Mouse (Mus musculus) liver, embryonic 16.5 days (tissue): ENCODE data around the gene Nepro. TPM values are rescaled to one million over a fixed set of nuclear protein-coding genes. Genes with fewer than 3 reads are reported as not detected.

Experiments used
- ATAC-seq: fragments of 200-750 bp; cut with Nextera tagmentation; 2 replicates; pipeline ENCODE4 v1.8.0; 2017; ENCODE audit warnings: low read depth, mild to moderate bottlenecking, moderate number of reproducible peaks, moderate library complexity
- H3K27ac ChIP-seq: fragments of 300-500 bp; sonication (generic); 2 replicates; pipeline ENCODE4 v1.5.1; 2014; ENCODE audit warnings: mild to moderate bottlenecking, low read length
- H3K27me3 ChIP-seq: fragments of 300-500 bp; sonication (generic); 2 replicates; pipeline ENCODE4 v1.6.1; 2014; ENCODE audit warnings: low read depth, low read length, mixed read lengths; ENCODE audit not compliant: control insufficient read depth, insufficient read depth
- H3K36me3 ChIP-seq: fragments of 300-500 bp; sonication (generic); 2 replicates; pipeline ENCODE4 v1.6.1; 2014; ENCODE audit warnings: mild to moderate bottlenecking; ENCODE audit not compliant: control insufficient read depth, insufficient read depth
- H3K4me1 ChIP-seq: fragments of 300-500 bp; sonication (generic); 2 replicates; pipeline ENCODE4 v1.6.1; 2014; ENCODE audit warnings: low read depth, low read length, mixed read lengths; ENCODE audit not compliant: control insufficient read depth
- H3K4me2 ChIP-seq: fragments of 300-500 bp; sonication (generic); 2 replicates; pipeline ENCODE4 v1.6.1; 2014; ENCODE audit warnings: low read depth, low read length, mixed read lengths
- H3K4me3 ChIP-seq: fragments of 300-500 bp; sonication (generic); 2 replicates; pipeline ENCODE4 v1.5.1; 2014; ENCODE audit warnings: low read depth, mild to moderate bottlenecking, low read length
- H3K9ac ChIP-seq: fragments of 300-500 bp; sonication (generic); 2 replicates; pipeline ENCODE4 v1.6.1; 2014; ENCODE audit warnings: low read depth, low read length
- H3K9me3 ChIP-seq: fragments of 300-500 bp; sonication (generic); replicated peaks from 2 replicates; pipeline ENCODE4 v1.6.1; 2016; ENCODE audit warnings: low read length; ENCODE audit not compliant: control insufficient read depth
- WGBS: fragments of 180-500 bp; shearing (Covaris S2); extraction: QIAGEN DNeasy Blood & Tissue Kit; methylation state at CpG from one replicate; pipeline ENCODE4 v1.1.7; 2014; ENCODE audit not compliant: insufficient replicate concordance; 5-methylcytosine and 5-hydroxymethylcytosine counted together
- polyA plus RNA-seq: library from polyadenylated mRNA; unstranded; fragments of >200 nt; fragmentation: Nextera tagmentation; extraction: Ambion mirVana; gene quantifications from 2 replicates; pipeline ENCODE4 v1.2.1, GENCODE M21; 2015

The Nepro gene
- polyA plus RNA-seq, 1 experiment from 2014 or later = 2.5 TPM

GRCm38 (mm10) chr16:44687719-44688420, 36.2 kb upstream of the Nepro start:
- H3K9ac ChIP-seq = no peak overlapping the region
- H3K9me3 ChIP-seq = no peaks in the 10 kb centered on the region
- no peak overlapping the region for H3K27ac ChIP-seq
- no peak for ATAC-seq
- H3K4me3 ChIP-seq = no peak overlapping the region
- WGBS = 4% methylated on average over 17 of the region's 18 CpGs
- no peaks in the 10 kb centered on the region for H3K36me3 ChIP-seq
- no peak overlapping the region for H3K4me2 ChIP-seq
- H3K27me3 ChIP-seq = peaks cover 4% of the 10 kb centered on the region; the same call in 1 of the 2 replicates
- H3K4me1 ChIP-seq = no peaks in the 10 kb centered on the region

DNA sequence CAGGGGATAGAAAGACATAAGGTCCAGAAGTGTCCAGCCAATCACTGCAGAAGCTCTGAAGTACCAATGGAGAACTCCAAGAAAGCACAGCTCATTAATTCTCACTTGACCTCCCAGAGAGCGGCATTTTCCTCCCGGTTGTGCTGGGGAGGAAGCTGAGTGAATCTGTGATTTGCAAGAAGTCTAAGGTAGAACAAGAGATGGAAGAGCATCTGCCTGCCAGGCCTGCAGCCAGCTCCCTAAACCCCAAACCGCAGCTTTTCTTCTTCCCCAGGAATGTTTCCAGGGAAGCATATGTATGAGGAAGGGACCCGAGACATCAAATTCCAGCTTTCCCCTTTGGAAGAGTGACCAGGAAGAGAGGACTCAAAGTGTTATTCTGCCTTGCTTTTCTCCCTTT, 35.6 kb upstream of the Nepro start:
- Histone ChIP-seq H3K27ac (no peak overlapping the region), H3K27me3 (peaks cover 4% of the 10 kb centered on the region; the same call in 1 of the 2 replicates), H3K4me2 (no peak overlapping the region), H3K4me1 (no peaks in the 10 kb centered on the region), H3K9ac (no peak overlapping the region), H3K36me3 (no peaks in the 10 kb centered on the region), H3K9me3 (no peaks in the 10 kb centered on the region), H3K4me3 (no peak overlapping the region)
- WGBS = 14% methylated on average over 4 of the region's 4 CpGs
- ATAC-seq = no peak

- no peak overlapping the region for H3K4me3 ChIP-seq
- H3K27me3 ChIP-seq = peaks cover 4% of the 10 kb centered on the region; the same call in 1 of the 2 replicates
- H3K36me3 ChIP-seq = no peaks in the 10 kb centered on the region
- no peaks in the 10 kb centered on the region for H3K4me1 ChIP-seq
- 45% methylated on average over 2 of the region's 2 CpGs for WGBS
- no peak overlapping the region for H3K4me2 ChIP-seq
- no peak overlapping the region for H3K27ac ChIP-seq
- no peak for ATAC-seq
- no peak overlapping the region for H3K9ac ChIP-seq
- no peaks in the 10 kb centered on the region for H3K9me3 ChIP-seq
These were observed 33.6 kb upstream of the Nepro start for GRCm38 (mm10) chr16:44690501-44690900.

- 42% methylated on average over 2 of the region's 2 CpGs for WGBS
- H3K27me3 ChIP-seq = peaks cover 4% of the 10 kb centered on the region; the same call in 1 of the 2 replicates
- no peaks in the 10 kb centered on the region for H3K4me1 ChIP-seq
- H3K9me3 ChIP-seq = no peaks in the 10 kb centered on the region
- ATAC-seq = no peak
- H3K27ac ChIP-seq = no peak overlapping the region
- H3K4me2 ChIP-seq = no peak overlapping the region
- H3K4me3 ChIP-seq = no peak overlapping the region
- H3K36me3 ChIP-seq = no peaks in the 10 kb centered on the region
- H3K9ac ChIP-seq = no peak overlapping the region
These were observed 33.0 kb upstream of the Nepro start for GRCm38 (mm10) chr16:44691066-44691465.

DNA sequence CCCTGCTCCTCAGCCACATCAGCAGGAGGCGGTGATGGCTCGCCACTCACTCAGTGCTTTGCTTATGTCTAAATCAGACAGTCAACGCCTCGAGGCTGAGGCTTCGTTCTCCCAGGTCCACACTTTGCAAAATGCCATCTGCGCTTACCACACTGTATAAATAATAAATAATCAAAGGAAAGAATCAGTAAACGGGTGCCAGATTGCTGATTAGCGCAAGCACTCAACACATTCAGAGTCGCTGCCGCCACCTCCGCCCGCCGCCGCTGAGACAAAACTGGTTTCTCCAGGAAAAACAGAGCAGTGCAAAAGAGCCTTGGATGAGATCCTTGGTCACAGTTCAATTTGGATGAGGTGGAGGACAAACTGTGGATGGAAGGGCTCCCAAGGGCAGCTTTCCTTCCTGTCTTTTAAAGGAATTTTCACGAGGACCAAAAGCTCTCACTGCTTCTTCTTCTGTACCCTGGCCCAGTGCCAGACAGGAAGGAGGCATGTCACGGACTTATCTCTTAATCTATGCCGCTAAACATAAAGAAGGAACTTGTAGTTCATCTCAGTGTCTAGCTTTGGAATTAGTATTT, 32.5 kb upstream of the Nepro start:
- Histone ChIP-seq H3K36me3 (no peaks in the 10 kb centered on the region), H3K9me3 (no peaks in the 10 kb centered on the region), H3K4me2 (no peak overlapping the region), H3K9ac (no peak overlapping the region), H3K4me1 (no peaks in the 10 kb centered on the region), H3K27me3 (peaks cover 4% of the 10 kb centered on the region; the same call in 1 of the 2 replicates), H3K4me3 (no peak overlapping the region), H3K27ac (no peak overlapping the region)
- ATAC-seq = no peak
- WGBS = 34% methylated on average over 17 of the region's 17 CpGs

- Histone ChIP-seq H3K9ac (no peak overlapping the region), H3K36me3 (no peaks in the 10 kb centered on the region), H3K9me3 (no peaks in the 10 kb centered on the region), H3K4me2 (no peak overlapping the region), H3K4me3 (no peak overlapping the region), H3K4me1 (no peaks in the 10 kb centered on the region), H3K27ac (no peak overlapping the region), H3K27me3 (peaks cover 4% of the 10 kb centered on the region; the same call in 1 of the 2 replicates)
- 11% methylated on average over 1 of the region's 1 CpGs for WGBS
- no peak for ATAC-seq
These were observed 31.6 kb upstream of the Nepro start for GRCm38 (mm10) chr16:44692541-44692940.

DNA sequence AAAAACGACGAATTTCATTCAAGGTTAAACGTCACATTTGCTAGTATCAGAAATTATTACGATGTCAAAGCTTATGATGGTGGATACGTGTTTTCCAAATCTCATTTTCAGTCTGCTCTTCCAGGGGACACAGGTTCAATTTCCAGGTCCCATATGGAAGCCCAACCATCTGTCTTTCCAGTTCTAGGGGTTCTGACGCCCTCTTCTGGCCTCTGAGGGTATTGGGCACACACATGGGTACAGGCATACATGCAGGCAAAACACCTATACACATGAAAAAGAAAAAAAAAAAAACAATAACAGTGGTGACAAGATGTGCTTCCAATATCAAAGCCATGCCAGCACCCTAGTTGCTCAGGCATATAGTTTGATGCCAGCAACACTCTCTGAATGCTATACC, 30.4 kb upstream of the Nepro start:
- H3K36me3 ChIP-seq = no peaks in the 10 kb centered on the region
- no peak overlapping the region for H3K4me2 ChIP-seq
- WGBS = 54% methylated on average over 6 of the region's 6 CpGs
- no peaks in the 10 kb centered on the region for H3K9me3 ChIP-seq
- peaks cover under 1% of the 10 kb centered on the region; the same call in 1 of the 2 replicates for H3K27me3 ChIP-seq
- ATAC-seq = no peak
- no peaks in the 10 kb centered on the region for H3K4me1 ChIP-seq
- H3K27ac ChIP-seq = no peak overlapping the region
- no peak overlapping the region for H3K4me3 ChIP-seq
- H3K9ac ChIP-seq = no peak overlapping the region

GRCm38 (mm10) chr16:44695214-44695858, 28.8 kb upstream of the Nepro start:
- whole genome bisulfite sequencing = 58% methylated on average over 8 of the region's 8 CpGs
- Histone ChIP-seq H3K9ac (no peak overlapping the region), H3K9me3 (no peaks in the 10 kb centered on the region), H3K4me2 (no peak overlapping the region), H3K4me1 (no peaks in the 10 kb centered on the region), H3K27me3 (no peaks in the 10 kb centered on the region), H3K36me3 (no peaks in the 10 kb centered on the region), H3K27ac (no peak overlapping the region), H3K4me3 (no peak overlapping the region)
- ATAC-seq = no peak
